Mouse (Mus musculus) cerebellum, postnatal 25 days (tissue): ENCODE data around the gene Cnr1.

Experiments
- DNase-seq, 2 experiments: peaks; one replicate each; pipeline ENCODE4 v3.0.0; 2021; ENCODE audit warnings: mixed read lengths in 2 of 2

The Cnr1 gene

DNA sequence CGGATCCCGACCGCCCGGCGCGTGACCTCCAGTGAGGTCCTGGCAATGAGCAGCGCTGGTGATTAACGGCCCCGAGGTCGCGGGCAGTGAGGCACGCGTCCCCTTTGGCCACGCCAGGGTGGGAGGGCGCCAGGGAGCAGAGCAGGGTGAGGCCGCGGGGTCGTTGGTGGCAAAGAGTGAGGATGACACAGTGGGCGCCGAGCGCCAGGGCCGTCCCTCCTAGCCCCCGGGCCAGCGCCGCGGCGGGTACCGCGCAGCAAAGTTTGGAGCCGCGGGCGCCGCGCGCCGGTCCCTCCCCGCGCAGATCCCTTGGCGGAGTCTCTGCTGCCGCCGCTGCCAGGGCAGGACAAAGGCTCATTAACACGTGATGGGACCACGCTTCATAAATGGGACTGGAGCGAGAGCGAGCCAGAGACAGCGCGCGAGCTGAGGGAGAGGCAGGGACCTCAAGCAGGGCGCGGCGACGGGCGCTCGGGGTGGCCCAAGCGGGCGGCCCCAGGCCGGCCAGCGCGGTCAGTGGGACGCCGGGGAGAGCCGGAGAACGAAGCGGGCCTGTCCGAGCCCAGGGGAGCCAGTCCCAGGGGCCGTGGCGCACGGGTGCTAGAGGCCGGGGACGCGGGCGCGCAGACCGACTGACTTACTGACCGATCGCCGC, at the start of gene Cnr1:
TSS of gene Cnr1 (plus strand) at position 360 of the 655 bp plus-strand sequence.
- peak; percentile 93 to 95 for DNase-seq

- DNase-seq = no peak
These were observed 44.4 kb upstream of the Cnr1 start for GRCm38 (mm10) chr4:33879944-33880343.

DNA sequence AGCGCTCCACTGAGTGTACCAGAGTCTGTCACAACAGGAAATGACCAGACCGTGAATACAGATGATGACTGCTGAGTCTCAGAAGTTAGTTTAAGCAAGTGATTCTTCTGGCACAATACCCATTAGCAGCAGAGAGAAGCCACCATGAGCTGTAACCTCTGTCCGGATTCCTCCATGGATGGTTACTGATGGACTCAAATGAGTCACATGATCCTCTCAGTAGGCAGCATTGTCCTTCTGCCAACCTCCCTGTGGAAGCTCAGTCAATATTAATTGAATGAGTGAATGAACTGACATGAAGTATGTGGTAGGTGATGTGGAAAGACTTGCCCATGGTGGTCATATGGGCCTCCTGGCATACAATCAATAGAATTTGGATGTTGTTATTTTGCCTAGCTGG, 38.4 kb upstream of the Cnr1 start:
- peak; percentile 55 to 70 for DNase-seq

GRCm38 (mm10) chr4:33889976-33890375, 34.4 kb upstream of the Cnr1 start:
- peak; percentile 91 to 93 for DNase-seq

DNA sequence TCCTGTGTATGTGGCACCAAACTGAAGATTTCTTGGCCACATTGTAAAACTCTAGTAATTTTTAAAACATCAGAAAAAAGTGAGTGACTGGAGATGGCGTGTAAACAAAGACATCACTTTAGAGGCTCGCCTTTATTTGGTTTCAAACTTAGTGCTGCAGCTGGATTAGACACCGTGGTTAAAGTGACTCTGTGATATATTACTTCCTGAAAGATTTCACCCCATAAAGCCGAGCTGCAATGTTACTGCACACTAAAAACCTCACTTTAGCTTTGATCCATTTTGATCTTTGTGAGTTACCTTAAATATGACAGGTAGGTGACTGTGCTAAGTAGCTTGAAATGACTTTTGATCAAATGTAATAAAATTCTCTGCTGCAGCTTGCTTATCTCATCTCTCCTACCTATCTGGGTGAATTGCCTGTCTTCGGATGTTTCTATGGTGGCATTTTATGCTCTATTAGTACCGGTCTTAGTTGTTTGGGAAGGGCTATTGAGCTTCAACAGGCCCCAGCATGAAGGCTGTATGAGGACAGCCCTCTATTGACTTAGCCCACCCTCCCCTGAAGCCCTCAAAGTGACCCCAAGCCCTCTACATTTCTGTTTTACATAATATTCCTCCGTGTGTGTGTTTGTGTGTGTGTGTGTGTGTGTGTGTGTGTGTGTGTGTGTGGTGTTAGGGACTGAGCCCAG, 32.1 kb upstream of the Cnr1 start:
- no peak for DNase-seq

GRCm38 (mm10) chr4:33893841-33894240, 30.6 kb upstream of the Cnr1 start:
- DNase-seq = peak; percentile 76 to 77

GRCm38 (mm10) chr4:33895046-33895445, 29.3 kb upstream of the Cnr1 start:
- no peak for DNase-seq

DNA sequence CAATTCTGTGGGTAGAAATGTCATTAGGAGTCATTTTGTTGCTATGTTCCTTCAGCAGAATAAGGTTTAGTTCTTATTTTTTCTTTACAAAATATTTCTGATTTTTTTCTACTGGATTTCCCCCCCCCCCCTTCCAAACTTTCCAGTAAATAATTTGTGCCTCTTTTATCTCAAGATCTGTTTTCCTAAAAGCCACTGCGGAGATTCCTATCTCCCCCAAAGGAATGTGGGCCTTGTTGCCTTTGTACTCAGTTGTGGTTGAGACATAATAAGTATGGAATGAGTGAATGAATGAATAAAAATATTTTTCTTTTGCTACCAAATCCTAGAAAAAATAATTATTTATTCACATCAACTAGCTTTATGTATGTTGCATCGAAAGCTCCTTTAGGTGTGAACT, 28.9 kb upstream of the Cnr1 start:
- DNase-seq = no peak

DNA sequence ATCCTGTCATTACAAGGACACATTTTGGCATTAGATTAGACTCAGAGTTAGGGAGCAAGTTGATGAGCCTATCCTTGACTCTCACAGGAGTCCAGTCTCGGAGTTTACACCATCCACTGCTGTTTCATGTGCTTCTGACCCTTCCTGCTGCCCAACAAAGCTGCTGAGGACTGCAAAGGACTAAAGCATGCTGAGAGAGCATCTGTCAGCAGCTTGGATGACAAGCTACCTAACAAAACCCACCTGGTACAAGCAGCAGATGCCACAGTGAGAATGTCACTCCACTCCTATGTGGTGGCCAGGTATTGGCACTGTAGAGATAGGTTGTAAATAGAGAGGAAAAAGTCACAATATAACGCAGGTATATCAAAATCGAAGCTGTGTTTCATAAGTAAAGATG, 22.7 kb upstream of the Cnr1 start:
- peak; percentile 83 to 86 for DNase-seq

DNA sequence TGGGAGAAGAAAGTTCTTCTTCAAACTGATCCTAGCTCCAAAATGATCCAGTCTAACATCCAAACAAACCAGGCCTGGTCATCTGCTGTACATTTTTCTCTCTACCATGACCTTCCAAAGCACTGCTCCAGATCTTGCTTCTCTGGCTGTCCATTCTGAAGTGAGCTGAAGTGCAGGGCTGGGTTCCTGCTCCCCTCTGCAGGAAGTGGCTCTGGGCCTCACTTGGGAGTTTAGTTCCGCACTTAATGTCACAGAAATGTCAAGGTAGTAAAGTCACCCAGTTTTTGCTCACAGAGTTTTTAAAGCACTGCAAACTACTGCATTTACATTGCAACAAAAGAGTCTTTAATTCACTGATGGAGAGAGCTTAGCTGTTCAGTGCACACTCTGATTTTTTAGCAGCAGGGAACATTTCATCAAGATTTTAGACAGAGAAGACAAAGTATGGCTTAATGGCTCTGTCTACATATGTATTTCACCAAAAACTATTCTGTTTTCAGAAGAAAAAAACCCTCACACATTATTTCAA, 20.5 kb upstream of the Cnr1 start:
- DNase-seq = no peak

DNA sequence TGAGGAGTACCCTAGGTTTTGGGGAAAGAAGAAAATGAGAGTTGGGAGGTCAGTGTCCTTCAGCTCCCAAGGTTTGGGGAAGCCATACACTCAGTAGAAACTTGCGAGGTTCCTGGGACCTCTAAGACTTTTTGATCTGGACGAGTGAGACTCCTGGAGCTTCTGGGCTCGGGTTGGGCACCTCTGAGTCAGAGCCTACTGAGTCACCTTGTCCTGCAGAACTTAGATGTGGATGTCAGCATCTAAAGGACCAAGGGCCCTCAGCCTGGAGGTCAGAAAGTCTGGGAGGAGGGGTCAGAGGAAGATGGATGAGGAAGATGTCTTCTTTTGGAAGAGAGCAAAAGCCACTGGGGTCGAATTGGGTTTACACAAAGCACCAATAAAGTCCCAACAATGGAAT, 19.6 kb upstream of the Cnr1 start:
- no peak for DNase-seq

- no peak for DNase-seq
These were observed 15.6 kb upstream of the Cnr1 start for GRCm38 (mm10) chr4:33908786-33909185.

GRCm38 (mm10) chr4:33915730-33916129, 8.7 kb upstream of the Cnr1 start:
- peak in 1 of 2 experiments; percentile 61 for DNase-seq

DNA sequence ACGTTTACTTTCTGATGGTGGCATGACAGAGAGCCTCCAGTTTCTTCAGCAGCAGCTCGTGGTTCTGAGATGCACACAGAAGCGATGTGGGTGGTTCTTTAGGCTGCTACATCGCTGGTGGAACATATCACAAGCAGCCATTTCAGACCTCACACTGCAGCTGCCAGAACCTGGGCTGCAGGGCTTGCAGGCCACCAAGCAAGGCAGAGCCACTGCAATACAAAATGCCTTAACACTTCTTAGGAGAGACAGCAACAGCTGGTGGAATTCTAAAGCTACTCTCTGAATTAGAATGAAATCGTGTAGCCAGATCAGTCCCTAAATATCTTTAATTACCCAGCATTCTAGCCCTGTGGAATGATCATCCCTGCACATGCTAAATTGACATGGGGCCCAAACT, 3.6 kb upstream of the Cnr1 start:
- no peak for DNase-seq

- peak in 1 of 2 experiments; percentile 79 for DNase-seq
These were observed 1.1 kb upstream of the Cnr1 start for GRCm38 (mm10) chr4:33923151-33923760.

- DNase-seq = peak in 1 of 2 experiments; percentile 81
These were observed 596 bp upstream of the Cnr1 start for GRCm38 (mm10) chr4:33923761-33924233.

- DNase-seq = peak in 1 of 2 experiments; percentile 90
These were observed 474 bp downstream of the Cnr1 start for GRCm38 (mm10) chr4:33924889-33925245.

DNA sequence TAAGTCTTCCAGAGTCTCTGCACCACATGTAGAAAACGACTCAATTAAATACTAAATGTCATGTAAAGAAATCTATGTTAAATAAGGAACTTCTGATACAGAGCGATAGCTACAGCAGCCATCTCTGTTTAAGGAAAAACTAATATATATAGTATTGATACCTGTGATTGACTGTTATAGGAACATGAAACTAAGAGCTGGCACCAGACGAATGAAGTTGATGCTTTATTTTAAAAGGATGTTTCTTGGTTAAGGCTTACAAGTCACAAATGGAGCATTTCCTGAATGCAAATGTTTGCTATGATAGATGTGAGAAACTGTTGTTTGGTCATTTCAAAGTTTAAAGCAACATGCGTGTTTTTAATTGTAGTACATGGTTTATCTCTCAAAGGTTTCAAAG, 1.1 kb downstream of the Cnr1 start:
- no peak for DNase-seq

DNA sequence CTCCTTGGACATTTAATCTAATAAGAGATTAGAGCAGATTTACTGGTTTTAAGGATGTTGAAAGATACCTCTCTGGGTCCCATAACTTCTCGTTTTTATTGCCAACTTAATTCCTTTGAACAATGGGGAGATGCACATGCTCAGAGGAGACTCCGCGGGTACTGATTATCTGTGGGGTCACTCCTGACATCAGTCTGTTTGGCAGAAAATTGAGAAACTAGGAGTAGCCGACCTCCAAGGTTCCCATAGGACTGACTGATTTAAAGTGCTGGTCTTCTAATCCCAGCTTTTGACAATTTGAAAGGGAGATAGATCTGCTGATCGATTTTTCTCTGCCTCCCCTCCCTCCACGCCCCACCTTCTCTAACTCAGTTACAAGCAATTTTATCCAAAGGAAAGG, 1.6 kb downstream of the Cnr1 start:
- peak; percentile 44 to 52 for DNase-seq

- peak; percentile 60 to 62 for DNase-seq
These were observed 2.4 kb downstream of the Cnr1 start for GRCm38 (mm10) chr4:33926730-33927263.

- DNase-seq = peak in 1 of 2 experiments; percentile 35
These were observed 3.3 kb downstream of the Cnr1 start for GRCm38 (mm10) chr4:33927644-33928043.

- DNase-seq = no peak
These were observed 4.1 kb downstream of the Cnr1 start for GRCm38 (mm10) chr4:33928450-33928849.

DNA sequence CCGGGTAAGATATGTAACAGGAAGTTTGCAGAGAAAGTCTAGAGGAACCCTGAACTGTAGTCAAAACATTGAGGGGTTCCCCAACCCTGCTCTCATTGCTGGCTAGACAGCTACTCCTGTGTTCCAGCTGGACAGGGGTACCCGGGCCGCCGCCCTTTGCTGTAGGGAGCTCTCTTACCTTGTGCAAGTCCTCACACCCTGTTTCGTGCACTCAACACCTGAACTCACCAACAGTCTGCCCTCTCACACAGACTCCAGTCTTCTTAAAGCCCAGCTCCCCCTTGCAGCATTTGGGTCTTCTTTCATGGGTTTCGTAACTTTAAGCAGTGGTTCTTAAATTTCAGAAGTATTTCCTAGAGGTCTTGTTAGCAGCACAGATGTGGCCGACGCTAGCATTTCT, 7.0 kb downstream of the Cnr1 start:
- peak; percentile 44 to 52 for DNase-seq
